Mouse (Mus musculus) intestine, postnatal 0 days (tissue): Measurements from ENCODE around the gene Rnf115. TPM values are rescaled to one million over a fixed set of nuclear protein-coding genes. Genes with fewer than 3 reads are reported as not detected.
A peak's percentile ranks its signal among the peaks of the same experiment; 100 is the strongest.

Experiments
- ATAC-seq: fragments of 200-750 bp; cut with Nextera tagmentation; 2 replicates; pipeline ENCODE4 v1.8.0; 2017; ENCODE audit warnings: mild to moderate bottlenecking, moderate TSS enrichment, moderate library complexity
- H3K27ac ChIP-seq: fragments of 300-500 bp; sonication (generic); 2 replicates; pipeline ENCODE4 v1.5.1; 2014; ENCODE audit warnings: mild to moderate bottlenecking, low read depth, low read length, moderate library complexity
- H3K27me3 ChIP-seq: fragments of 300-500 bp; sonication (generic); replicated peaks from 2 replicates; pipeline ENCODE4 v1.6.1; 2014; ENCODE audit warnings: low read length, mixed read lengths; ENCODE audit not compliant: control insufficient read depth, insufficient read depth
- H3K36me3 ChIP-seq: fragments of 300-500 bp; sonication (generic); 2 replicates; pipeline ENCODE4 v1.6.1; 2014; ENCODE audit warnings: mild to moderate bottlenecking, moderate library complexity; ENCODE audit not compliant: control insufficient read depth, insufficient read depth
- H3K4me1 ChIP-seq: fragments of 300-500 bp; sonication (generic); replicated peaks from 2 replicates; pipeline ENCODE4 v1.6.1; 2014; ENCODE audit warnings: antibody characterized with exemption, low read length, mixed read lengths; ENCODE audit not compliant: control insufficient read depth, insufficient read depth
- H3K4me2 ChIP-seq: fragments of 300-500 bp; sonication (generic); replicated peaks from 2 replicates; pipeline ENCODE4 v1.6.1; 2014; ENCODE audit warnings: low read depth, mild to moderate bottlenecking, moderate library complexity
- H3K4me3 ChIP-seq: fragments of 300-500 bp; sonication (generic); 2 replicates; pipeline ENCODE4 v1.5.1; 2014; ENCODE audit warnings: low read depth, low read length
- H3K9ac ChIP-seq: fragments of 300-500 bp; sonication (generic); 2 replicates; pipeline ENCODE4 v1.6.1; 2014; ENCODE audit warnings: mild to moderate bottlenecking, low read depth, low read length
- H3K9me3 ChIP-seq: fragments of 300-500 bp; sonication (generic); 2 replicates; pipeline ENCODE4 v1.6.1; 2016; ENCODE audit warnings: mixed run types; ENCODE audit not compliant: control insufficient read depth
- CTCF ChIP-seq: sonication (generic); IDR thresholded peaks from 2 replicates; pipeline ENCODE4 v1.5.1; 2016; ENCODE audit warnings: low read depth, mild to moderate bottlenecking, control low read depth, antibody characterized with exemption, moderate library complexity
- WGBS: fragments of 180-500 bp; shearing (Covaris S2); extraction: QIAGEN DNeasy Blood & Tissue Kit; methylation state at CpG from one replicate; pipeline ENCODE4 v1.1.7; 2014; 5-methylcytosine and 5-hydroxymethylcytosine counted together
- polyA plus RNA-seq: library from polyadenylated mRNA; unstranded; fragments of >200 nt; fragmentation: Nextera tagmentation; extraction: Ambion mirVana; gene quantifications from 2 replicates; pipeline ENCODE4 v1.2.1, GENCODE M21; 2015

Gene Rnf115
- polyA plus RNA-seq, 1 experiment from 2014 or later, result 58.7 TPM

DNA sequence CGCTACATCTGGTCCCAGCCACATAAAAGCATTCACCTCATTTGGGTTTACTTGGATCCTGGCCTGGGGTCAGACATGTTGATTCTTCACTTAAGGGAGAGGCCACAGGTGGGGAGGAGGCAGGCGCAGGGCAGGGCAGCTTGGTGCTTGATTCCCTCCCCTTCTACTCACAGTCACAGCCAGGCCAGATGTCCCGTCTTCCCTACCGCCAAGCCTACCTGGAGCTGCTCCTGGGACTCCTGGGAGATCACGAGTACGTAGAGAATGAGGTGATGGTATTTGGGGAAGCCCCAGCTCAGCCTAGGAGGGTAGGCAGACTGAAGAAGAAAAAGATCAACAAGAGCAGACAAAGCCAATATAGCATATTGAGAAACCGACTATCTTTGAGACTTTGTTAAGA is 20.5 kb upstream of the Rnf115 start:
- ATAC-seq, result no peak
- WGBS, result 70% methylated on average over 7 of the region's 7 CpGs

DNA sequence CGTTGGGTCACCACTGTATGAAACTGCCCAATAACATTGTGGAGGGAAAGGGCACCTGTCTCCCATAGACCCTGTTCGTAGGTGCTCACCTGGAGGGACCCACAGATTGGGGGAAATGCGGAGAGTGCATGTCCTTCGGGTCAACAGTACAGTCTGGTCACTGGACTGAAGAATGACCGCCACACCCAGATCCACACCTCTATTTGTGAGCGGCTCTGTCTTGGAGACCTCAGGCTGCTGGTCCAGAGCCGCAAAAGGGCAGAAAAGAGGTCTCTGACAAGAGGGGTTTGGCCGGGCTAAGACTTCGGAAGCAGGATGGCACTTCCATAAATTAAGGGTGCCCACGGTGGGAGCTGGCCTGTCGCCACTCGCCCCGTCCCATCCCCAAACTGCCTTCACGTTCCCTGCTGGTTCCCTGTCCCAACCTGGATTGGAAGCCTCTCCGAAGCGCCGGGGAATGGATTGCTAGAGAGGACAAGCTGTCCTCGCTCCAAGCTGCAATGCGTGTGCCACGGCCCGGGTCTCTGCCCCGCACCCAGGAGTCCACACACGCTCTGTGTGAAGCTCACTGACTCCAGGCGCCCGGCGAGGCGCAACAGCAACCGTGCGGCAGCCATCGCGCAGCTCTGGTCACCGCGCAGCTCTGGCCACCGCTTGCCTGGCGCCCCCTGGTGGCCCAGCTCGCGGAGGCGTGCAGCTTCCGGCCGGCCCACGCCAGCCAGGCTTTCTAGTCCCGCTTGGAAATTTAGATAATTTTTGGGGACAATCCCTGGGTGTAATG is 19.4 kb upstream of the Rnf115 start, which contains the start of gene Nudt17:
Nudt17 (minus strand) TSS at position 660 of the 781 bp plus-strand sequence.
- peak within 1 kb of the TSS; percentile 36 for H3K4me3 ChIP-seq
- WGBS, result 5% methylated on average over 42 of the region's 42 CpGs
- H3K9ac ChIP-seq, result peak within 1 kb of the TSS; percentile 23; the same call in 1 of the 2 replicates
- peak; percentile 64 for ATAC-seq
- peak; percentile 99 for TF ChIP-seq CTCF
- H3K4me1 ChIP-seq, result peaks cover 4% of the 10 kb centered on the region; the same call in 1 of the 2 replicates
- no peaks in the 10 kb centered on the region for H3K9me3 ChIP-seq
- H3K27me3 ChIP-seq, result 0 out of 2 replicates have a peak, but pooled peaks cover 3% of the 10 kb centered on the region
- H3K36me3 ChIP-seq, result peaks cover 50% of the 10 kb centered on the region
- peak within 1 kb of the TSS; percentile 73 for H3K4me2 ChIP-seq
- H3K27ac ChIP-seq, result no peak within 1 kb of the TSS

More for the DNA sequence above, 20.5 kb upstream of the Rnf115 start:
- Histone ChIP-seq H3K4me3 (no peak overlapping the region), H3K4me2 (no peak overlapping the region), H3K9me3 (no peaks in the 10 kb centered on the region), H3K36me3 (peaks cover 48% of the 10 kb centered on the region), H3K27ac (no peak overlapping the region), H3K4me1 (peaks cover 4% of the 10 kb centered on the region; the same call in 1 of the 2 replicates), H3K27me3 (0 out of 2 replicates have a peak, but pooled peaks cover 3% of the 10 kb centered on the region), H3K9ac (no peak overlapping the region)
- TF ChIP-seq CTCF, result no peak

DNA sequence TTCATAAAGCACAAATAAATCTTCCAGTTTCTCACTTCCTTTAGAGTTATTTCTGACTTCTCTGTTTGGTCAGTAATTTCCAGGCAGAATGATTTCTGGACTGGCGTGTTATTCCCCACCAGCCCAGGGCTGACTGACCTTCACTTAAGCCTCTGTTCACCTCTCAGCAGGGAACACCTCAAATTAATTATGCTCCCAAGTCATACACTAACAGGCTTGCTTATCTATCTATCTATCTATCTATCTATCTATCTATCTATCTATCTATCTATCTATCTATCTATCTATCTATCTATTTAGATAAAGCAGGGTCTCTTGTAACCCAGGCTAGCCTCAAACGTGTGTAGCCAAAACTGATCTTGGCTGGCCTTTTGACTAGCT is 18.8 kb upstream of the Rnf115 start:
- ATAC-seq, result no peak

GRCm38 (mm10) chr3:96714286-96714685 is 13.2 kb upstream of the Rnf115 start:
- Histone ChIP-seq H3K9ac (no peak overlapping the region), H3K9me3 (no peaks in the 10 kb centered on the region), H3K27ac (no peak overlapping the region), H3K4me3 (no peak overlapping the region), H3K36me3 (peaks cover 70% of the 10 kb centered on the region), H3K4me2 (no peak overlapping the region), H3K27me3 (no peaks in the 10 kb centered on the region), H3K4me1 (no peaks in the 10 kb centered on the region)
- 80% methylated on average over 5 of the region's 5 CpGs for WGBS
- no peak for ATAC-seq
- TF ChIP-seq CTCF, result no peak

More for the DNA sequence above, 18.8 kb upstream of the Rnf115 start:
- WGBS, result 57% methylated on average over 2 of the region's 2 CpGs
- H3K27me3 ChIP-seq, result 0 out of 2 replicates have a peak, but pooled peaks cover 3% of the 10 kb centered on the region
- no peak overlapping the region for H3K4me3 ChIP-seq
- peaks cover 50% of the 10 kb centered on the region for H3K36me3 ChIP-seq
- peaks cover 4% of the 10 kb centered on the region; the same call in 1 of the 2 replicates for H3K4me1 ChIP-seq
- H3K9ac ChIP-seq, result no peak overlapping the region
- H3K9me3 ChIP-seq, result no peaks in the 10 kb centered on the region
- H3K4me2 ChIP-seq, result peak overlapping the region; percentile 73
- H3K27ac ChIP-seq, result no peak overlapping the region
- no peak for TF ChIP-seq CTCF

- H3K9me3 ChIP-seq, result no peaks in the 10 kb centered on the region
- H3K4me3 ChIP-seq, result no peak overlapping the region
- no peak for TF ChIP-seq CTCF
- no peak overlapping the region for H3K27ac ChIP-seq
- no peaks in the 10 kb centered on the region for H3K27me3 ChIP-seq
- no peak overlapping the region for H3K9ac ChIP-seq
- WGBS, result 61% methylated on average over 2 of the region's 2 CpGs
- no peak for ATAC-seq
- H3K4me2 ChIP-seq, result no peak overlapping the region
- H3K36me3 ChIP-seq, result peaks cover 70% of the 10 kb centered on the region
- H3K4me1 ChIP-seq, result no peaks in the 10 kb centered on the region
These were observed 11.6 kb upstream of the Rnf115 start for GRCm38 (mm10) chr3:96715854-96716253.

- Histone ChIP-seq H3K27me3 (no peaks in the 10 kb centered on the region), H3K27ac (no peak overlapping the region), H3K36me3 (peaks cover 60% of the 10 kb centered on the region), H3K4me1 (no peaks in the 10 kb centered on the region), H3K4me3 (no peak overlapping the region), H3K9ac (no peak overlapping the region), H3K9me3 (no peaks in the 10 kb centered on the region), H3K4me2 (no peak overlapping the region)
- peak; percentile 67 for TF ChIP-seq CTCF
- WGBS, result 49% methylated on average over 14 of the region's 14 CpGs
- no peak for ATAC-seq
These were observed 8.3 kb upstream of the Rnf115 start for GRCm38 (mm10) chr3:96719173-96719572.
